Mouse (Mus musculus) MN1 (cell line): ENCODE measurements around the gene Gm20604.

Source experiments
- DNase-seq: peaks from one replicate; pipeline ENCODE4 v3.0.0-alpha.2; 2016; ENCODE audit warnings: low spot score

The Gm20604 gene

DNA sequence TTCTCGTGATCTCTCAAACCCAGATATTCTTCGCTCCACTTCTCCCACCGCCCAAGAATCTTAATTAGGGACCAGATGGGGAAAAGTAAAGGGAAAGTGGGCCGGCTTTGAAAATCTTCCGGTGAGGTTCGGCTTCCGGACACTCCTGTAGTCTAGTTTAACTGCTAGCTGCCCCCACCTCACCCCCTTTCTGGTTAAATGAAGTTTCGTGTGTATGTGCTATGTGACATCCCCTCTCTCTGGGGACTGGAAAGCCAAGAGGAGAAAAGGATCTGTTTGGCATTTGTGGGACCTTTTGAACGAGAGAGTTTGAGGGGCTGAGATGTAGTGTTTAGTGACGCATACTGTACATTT, at the start of gene Gm20604:
TSS of gene Gm20604 (minus strand) at position 270 of the 354 bp plus-strand sequence.
- DNase-seq: no peak

DNA sequence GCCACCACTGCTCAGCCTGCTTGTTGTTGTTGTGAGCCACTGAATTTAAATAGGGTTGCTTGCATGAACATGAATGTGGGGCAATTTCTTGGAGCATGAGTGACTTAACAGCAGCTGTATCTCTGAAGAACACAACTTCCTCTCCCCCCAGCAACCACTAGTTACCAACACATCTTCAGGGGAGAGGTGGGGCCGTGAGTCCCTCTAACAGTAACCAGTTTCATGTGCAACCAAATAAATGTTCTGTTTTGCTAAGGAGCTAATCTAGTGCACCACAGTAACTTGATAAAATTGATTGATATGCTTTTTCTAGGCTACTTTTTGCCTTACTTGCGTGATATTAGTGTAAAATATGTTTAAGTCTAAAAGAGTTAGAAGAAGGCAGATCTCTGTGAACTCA, 41.1 kb upstream of the Gm20604 start:
- DNase-seq: no peak

DNA sequence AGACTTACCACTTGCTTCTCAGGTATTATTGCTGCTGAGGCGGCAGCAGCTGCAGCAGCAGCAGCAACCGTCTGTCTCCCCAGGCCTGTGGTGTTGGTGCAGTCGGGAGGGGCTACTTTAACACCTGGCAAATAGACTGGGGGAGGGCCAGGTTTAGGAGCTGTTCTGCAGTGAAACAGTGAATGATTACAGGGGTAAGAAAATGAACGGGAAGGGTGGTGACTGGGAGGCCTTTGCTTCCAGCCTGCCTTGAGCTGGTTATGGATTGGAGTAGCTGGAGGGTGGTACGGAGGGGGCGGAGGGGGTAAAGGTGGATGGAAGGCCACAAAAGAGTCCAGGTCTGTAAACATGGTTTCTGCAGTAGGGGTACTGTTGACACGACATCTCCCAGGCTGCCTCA, 29.5 kb upstream of the Gm20604 start:
- DNase-seq: no peak

DNA sequence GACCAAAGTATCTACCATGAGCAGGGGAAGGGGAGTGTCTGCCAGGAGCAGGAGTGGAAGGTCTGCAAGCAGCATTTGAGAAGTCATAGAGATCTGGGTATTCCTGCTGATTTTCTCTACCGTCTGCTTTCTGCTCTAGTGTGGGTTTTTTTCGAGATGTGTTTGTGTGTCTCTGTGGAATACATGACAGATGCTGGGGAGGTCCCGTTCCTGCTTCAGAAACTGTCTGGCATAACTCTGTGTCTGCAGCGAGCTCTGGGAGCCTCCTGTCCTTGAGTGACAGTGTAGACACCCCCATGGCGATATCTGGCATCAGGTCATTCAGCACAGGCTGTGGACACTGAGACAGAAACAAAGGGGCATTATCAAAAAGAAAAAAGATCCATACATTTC, 27.1 kb upstream of the Gm20604 start:
- no peak for DNase-seq

DNA sequence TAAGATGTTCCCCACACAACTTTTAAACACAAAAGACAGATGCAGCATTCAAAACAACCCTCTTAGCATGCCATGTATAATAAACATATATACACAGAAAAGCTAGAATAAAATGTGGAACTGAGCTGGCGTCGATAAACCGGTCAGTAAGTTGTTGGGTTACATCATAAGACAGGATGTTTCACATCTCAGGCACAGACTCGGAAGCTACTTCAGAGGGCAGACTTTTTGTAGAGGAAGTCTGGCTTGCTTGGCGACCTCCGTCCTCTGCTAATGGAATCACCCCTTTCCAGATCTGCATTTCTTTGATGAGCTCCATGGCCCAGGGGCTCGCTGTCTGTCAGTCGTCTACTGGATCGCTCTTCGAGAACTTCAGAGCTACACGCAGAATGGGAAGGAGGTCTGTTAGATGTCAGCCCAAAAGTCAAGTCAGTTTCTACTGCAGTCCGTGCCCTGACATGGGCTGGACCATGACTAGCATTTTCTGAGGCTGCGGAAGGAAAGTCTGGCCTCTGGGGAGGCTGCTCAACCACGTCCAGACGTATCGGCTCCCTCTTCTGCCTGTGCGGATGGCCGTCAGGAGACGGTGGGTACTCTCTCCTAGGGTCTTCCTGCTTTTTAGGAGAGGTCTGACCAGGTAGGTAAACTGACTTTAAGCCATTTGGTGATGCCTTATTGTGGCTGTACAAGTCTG, 26.6 kb upstream of the Gm20604 start:
- DNase-seq: no peak

DNA sequence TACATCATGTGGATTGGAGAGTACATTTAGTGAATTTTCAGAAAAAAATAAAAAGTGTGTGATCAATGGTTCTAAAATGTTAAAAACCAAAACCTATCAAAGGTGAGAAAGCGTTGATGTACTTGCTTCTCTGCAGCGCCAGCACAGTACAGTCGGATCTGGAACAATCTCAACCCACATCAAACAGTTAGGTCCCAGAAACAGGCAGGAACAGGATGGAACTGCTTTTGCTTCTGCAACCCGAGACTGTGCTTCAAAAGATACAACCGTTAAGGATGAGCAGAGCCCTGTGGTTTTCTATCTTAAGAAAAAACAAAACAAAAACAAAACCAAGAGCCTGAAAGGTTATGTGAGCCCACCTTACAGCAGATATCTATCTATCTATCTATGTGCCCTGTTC, 24.4 kb upstream of the Gm20604 start:
- no peak for DNase-seq

DNA sequence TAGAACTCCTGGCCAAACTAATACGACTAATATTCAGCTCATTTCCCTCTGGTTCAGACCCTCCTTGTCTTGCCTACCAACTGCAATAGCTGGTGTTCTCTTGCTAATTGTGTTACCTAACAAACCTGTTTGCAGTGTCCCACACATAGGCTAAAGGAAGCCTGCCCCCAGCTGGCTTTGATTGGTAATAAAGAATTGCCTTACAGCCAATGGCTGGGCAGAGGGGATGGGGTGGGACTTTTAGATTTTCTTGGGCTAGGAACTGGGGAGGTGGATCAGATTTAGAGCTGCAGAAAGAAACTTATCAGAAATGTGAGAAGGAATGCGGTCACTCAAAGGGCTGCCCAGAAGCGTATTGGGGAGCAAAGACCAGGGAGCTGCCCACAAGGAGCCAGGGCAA, 21.0 kb upstream of the Gm20604 start:
- DNase-seq: no peak

DNA sequence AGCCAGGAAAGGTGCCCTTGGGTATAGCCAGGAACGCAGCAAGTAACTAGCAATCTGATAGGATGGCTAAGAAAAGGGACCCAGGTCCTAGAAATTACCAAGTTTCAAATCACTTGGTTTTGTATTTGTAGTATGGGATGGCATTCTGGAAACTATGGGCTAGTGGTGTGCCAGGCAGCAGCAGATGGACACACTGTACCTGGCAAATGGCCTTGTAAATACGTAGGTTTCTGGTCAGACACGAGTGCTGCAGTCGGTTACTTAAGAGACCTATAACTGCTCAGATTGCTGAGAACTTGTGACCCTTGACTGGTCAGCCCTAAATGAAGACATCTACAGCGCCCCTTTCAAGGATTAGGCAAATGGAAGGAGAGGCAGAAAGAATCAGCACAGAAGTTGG, 19.7 kb upstream of the Gm20604 start:
- DNase-seq: no peak

DNA sequence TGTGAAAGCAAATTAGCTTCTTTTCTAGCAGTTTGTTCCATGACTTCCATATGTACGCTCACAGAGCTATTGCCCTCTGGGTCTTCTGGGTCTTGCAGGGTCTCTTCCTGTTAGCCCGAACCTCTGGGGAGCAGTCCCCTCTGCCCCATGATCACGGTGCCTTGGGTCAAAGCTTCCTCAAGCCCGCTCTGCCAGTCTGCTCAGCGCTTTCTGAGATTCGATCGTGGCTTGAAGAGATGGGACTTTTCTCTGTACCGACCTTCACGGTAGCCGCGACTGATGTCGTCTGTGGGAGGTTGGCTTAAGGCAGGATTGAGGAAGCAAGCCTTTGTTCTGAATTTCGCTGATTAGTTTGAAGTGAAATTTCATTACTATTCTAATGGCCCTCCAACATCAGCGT, 17.6 kb upstream of the Gm20604 start:
- no peak for DNase-seq

DNA sequence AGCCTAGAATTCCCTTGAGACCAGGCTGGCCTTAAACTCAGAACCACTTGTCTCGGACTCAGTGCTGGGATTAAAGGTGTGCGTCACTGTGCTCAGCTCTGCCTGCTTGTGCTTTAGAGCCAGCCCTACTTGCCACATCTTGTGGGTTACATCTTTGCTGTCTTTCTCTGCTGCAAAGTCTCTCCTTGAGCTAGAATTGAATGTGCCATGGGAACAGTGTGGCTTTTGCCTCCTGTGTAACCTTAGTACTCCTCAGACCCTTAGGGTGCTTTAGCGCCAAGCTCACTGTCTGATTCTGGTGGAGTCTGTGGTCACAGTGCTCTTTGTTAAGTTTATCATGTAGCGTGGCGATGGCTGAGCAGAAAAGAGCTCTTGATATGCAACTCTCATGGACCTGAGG, 14.2 kb upstream of the Gm20604 start:
- no peak for DNase-seq

DNA sequence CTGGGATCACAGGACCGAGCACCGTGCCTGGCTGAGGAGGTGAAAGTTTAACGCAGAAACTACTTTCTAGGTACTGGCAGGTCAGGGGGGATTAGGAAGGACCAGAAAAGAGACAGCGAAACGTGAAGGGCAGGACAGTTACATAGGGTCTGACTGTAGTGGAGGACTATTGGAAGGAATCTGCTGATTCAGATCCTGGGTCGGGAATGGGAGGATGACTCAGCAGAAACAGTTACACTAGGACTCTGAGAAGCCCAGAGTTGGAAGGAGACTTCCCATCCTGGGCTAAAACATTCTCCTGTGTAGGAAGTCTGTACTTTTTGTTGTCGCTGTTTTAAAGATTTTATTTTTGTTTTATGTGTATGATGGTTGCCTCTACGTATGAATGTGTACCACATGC, 13.1 kb upstream of the Gm20604 start:
- no peak for DNase-seq

DNA sequence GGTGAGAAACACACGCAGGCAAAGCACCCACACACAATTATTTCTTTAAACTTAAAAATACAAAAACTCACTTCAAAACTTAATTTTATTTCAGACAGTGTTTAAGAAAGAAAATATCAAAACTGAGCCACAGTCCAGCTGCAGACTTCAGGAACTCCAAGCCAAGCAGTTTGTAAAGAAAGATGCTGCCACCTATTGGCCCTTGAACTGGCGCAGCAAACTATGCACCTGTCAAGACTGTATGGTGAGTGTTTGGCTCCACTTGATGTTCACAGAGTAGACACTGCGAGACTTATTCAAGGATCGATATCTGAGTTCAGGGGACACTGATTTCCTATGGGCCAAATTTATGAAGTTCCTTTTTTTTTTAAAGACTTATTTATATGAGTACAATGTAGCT, 10.5 kb upstream of the Gm20604 start:
- peak; percentile 15 for DNase-seq

DNA sequence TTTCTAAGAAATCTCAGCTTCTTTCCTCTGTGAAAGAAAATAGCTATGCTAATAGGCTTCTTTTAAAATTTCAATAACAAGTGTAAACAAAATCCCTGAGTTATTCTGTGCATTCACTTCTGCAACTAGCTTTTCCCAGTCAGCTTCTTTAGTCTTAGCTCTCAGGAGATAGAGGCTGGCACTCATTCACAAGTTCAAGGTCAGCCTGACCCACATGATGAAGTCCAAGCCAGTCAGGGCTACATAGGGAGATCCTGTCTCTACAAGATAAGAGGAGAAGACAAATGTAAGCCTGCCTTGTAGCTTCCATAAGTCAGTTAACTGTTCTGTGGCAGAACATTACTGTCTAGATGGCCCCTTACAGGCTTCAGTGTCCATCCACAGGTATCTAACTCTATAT, 5.2 kb upstream of the Gm20604 start:
- no peak for DNase-seq

DNA sequence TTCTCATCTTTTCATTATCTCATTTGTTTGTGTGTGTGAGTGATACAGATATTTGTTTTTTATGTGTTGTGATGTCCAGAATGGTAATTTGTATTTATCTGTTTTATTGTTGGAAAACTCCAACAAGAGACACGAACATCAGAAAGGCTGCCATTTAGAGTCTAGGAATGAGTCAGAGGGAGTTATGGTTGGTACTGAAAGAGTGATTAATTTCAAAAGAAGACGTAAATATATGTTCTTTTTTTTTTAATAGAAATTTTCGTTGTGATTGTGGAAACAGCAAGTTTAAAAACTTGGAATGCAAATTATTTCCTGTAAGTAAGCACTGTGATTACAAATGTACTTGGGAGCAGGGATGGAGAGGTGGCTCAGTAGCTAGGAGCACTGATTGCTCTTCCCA, 3.2 kb upstream of the Gm20604 start:
- no peak for DNase-seq

DNA sequence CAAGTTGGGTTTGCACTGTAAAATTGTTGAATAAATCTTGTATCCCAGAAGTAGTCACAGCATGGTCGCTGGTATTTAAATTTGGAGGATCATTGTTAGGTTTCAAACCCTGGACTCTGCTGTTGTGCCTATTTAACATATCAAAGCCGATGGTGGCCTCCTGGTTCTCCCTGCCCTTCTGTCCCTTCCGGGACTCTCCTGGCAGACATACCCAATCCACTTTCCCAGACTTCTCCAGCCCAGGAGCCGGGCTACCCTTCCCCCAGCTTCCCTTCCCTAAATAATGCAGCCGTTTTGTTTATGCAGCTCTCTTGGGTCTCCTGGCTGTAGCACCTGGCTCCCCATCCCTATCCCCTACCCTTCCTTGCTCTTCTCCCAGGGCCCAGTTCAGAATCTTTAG, 464 bp upstream of the Gm20604 start:
- no peak for DNase-seq

DNA sequence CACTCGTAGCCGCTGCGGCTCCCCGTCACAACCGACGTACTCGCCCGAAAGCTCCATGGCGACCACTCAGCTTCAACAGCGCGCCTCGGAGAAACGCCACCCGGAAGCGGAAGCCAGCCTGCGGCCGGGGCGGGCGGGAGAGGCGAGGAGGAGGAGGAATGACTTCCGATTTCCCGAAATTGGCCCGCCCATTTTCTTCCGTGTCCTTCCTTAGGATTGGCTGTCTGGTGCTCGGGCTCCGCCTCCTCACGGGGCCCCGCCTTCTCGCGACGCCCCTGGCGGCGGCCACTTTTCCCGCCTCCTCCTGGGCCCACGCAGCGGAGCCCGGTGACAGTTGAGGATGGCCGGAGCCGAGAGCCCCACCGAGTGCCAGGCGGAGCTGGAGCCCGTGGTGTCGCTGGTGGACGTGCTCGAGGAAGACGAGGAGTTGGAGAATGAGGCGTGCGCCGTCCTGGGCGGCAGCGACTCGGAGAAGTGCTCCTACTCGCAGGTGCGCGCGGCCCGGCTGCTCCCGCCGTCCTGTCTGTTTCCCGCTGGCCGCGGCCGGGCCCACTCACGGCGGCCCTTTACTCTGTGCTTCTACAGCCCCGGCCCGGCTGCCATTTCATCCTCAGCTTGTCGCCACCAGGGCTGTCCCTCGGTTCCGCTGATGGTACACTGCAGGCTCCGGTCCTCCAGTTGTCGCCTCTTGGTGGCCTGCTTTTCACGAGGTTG, 626 bp downstream of the Gm20604 start, which contains the start of the genes Gm28051, Gon7 and Ubr7:
TSS of gene Gm28051 (minus strand) at position 77 of the 714 bp plus-strand sequence.
TSS of gene Gon7 (minus strand) at position 115 of the 714 bp plus-strand sequence.
TSS of gene Ubr7 (plus strand) at position 279 of the 714 bp plus-strand sequence.
- peak; percentile 94 for DNase-seq

DNA sequence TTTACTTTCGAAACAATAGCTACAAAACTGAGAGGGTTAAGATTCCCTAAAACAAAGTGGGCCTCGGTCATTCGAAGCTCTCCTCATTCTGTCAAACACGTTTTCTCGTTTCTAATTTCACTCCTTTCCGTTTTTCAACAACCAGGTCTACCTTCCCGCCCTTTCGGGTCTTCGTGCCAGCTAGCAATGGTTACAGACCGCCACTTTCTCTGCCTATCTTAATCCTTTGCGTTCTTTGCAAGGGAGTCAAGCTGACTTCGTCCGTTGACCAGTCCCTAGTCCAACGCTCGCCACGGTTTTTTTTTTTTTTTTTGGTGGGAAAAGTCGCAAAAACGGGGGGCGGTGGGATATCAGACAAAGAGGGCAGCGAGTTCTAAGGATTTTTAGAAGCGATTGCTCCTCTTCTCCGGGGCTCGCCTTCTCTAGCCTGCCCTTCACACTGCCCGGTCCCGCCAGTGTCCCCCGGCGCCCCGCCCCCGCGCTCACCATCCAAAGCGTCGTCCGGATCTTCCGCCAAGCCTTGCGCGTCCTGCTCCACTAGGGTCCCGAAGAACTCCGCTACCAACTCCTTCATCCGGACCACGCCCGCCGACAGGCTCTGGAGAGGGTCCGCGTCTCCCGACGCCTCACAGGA, 1.3 kb downstream of the Gm20604 start:
- DNase-seq: peak; percentile 18

DNA sequence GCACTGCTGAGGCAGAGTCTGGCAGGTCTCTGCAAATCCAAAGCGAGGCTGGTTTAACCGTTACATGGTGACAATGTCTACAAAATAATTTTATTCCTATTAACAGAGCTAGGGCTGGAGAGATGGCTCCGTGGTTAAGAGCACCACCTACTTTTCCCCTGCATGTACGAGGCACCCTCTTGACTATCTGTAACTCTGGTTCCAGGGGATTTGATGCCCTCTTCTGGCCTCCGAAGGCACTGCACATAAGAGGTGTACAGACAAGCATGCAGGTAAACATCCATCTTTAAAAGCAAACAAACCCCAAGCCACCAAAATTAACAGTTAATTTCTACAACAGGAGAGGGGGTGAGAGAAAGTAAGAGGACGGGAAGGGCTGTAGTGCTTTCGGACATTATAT, 2.2 kb downstream of the Gm20604 start:
- DNase-seq: no peak

DNA sequence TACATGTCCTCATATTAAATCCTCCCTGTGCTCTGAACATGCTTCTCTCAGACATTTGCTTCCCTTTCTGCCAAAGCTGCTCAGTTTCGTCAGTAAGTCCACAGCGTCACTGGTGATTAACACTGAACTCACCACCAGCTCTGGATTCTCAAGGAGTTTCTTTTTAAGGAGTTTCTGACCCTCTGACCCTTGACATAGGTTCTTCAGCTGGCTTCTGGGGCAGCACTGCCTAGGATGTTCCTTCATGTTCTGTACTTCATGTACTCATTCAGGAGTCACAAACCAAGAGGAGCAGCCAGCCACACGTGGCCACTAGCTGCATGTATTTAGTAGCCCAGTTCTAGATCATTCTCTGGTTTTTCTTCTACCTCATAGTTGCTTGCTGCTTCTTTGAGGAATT, 10.2 kb downstream of the Gm20604 start:
- DNase-seq: no peak

DNA sequence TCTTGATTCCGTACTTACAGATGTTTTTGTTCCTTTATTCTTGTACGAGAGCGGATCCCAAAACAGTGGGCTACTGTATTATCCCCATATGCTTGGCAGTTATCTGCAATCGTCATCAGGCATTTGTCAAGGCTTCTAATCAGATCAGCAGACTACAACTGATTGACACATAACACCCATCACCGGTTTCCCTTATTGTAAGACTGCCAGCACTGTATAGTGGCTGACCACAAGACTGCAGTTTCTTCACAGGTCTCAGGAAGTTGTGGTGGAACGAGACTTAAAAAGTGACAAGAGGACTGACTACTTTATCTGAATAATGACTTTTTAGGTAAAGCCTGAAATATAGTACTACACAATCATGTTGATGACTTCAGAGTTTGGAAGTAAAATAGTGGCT, 13.6 kb downstream of the Gm20604 start:
- peak; percentile 30 for DNase-seq

DNA sequence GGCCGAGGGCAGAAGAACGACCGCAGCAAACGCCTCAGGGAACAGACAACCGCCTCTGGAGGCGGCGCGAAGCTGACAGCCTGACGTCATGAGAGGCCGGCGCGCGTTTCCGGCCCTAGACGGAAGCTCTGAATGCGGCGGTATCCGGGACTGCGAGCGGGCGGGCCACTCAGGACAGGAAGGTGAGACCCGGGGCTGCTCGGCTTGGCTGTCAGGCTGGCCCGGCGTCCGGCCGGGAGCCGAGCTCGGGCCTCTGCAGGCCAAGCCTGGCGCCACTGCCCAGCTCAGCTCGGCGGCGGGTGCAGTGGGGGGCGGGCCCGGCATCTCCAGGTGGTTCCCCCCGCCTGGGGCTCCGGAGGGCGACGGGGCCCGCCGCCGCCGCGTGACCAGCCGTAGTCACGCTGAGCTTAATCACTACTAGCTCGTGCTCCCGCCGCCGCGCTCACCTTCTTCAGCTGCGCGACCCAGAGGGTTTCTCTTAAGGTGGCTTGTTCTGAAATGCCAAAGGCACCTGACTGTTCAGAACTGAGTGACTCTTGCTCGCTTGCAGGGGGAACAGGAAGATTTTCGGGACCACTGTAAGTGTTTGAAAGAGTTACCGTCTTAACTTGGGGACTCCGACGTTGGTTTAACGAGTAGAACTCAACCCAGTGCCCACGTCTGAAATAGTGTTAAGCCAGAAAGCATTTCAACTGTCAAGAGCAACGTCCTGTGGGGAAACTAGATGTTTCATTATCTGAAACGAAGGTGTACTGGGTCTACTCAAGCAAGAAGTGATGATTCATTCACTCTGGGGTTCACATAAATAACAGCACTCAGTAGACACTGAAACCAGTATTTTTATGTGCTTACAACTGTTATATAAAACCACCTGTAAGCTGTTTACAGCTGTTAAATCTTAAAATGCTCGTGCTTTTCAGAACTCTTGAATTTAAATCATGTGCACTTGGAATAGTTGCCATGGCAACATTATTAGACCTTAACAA, 14.6 kb downstream of the Gm20604 start, which contains the start of the genes Moap1 and Tmem251:
TSS of gene Moap1 (minus strand) at position 73 of the 986 bp plus-strand sequence.
TSS of gene Tmem251 (plus strand) at position 174 of the 986 bp plus-strand sequence.
- DNase-seq: peak; percentile 81
